Mouse (Mus musculus) midbrain, embryonic 13.5 days (tissue): Measurements from ENCODE around the gene Dld. TPM values are rescaled to one million over a fixed set of nuclear protein-coding genes. Genes with fewer than 3 reads are reported as not detected.

Experiments used
- ATAC-seq: fragments of 200-750 bp; cut with Nextera tagmentation; 2 replicates; pipeline ENCODE4 v1.8.0; 2017; ENCODE audit warnings: mild to moderate bottlenecking, moderate TSS enrichment, moderate library complexity
- H3K27ac ChIP-seq: fragments of 300-500 bp; sonication (generic); 2 replicates; pipeline ENCODE4 v1.5.1; 2015; ENCODE audit warnings: inconsistent platforms, mild to moderate bottlenecking, moderate library complexity
- H3K27me3 ChIP-seq: fragments of 300-500 bp; sonication (generic); 2 replicates; pipeline ENCODE4 v1.6.1; 2015; ENCODE audit warnings: mild to moderate bottlenecking, inconsistent platforms
- H3K36me3 ChIP-seq: fragments of 300-500 bp; sonication (generic); 2 replicates; pipeline ENCODE4 v1.6.1; 2015; ENCODE audit warnings: mild to moderate bottlenecking, inconsistent platforms
- H3K4me1 ChIP-seq: fragments of 300-500 bp; sonication (generic); replicated peaks from 2 replicates; pipeline ENCODE4 v1.6.1; 2015; ENCODE audit warnings: inconsistent platforms
- H3K4me2 ChIP-seq: fragments of 300-500 bp; sonication (generic); replicated peaks from 2 replicates; pipeline ENCODE4 v1.6.1; 2015; ENCODE audit warnings: moderate library complexity, mild to moderate bottlenecking, inconsistent platforms
- H3K4me3 ChIP-seq: fragments of 300-500 bp; sonication (generic); replicated peaks from 2 replicates; pipeline ENCODE4 v1.5.1; 2015; ENCODE audit warnings: mild to moderate bottlenecking, inconsistent platforms
- H3K9ac ChIP-seq: fragments of 300-500 bp; sonication (generic); replicated peaks from 2 replicates; pipeline ENCODE4 v1.6.1; 2015; ENCODE audit warnings: mild to moderate bottlenecking, inconsistent platforms
- H3K9me3 ChIP-seq: fragments of 300-500 bp; sonication (generic); 2 replicates; pipeline ENCODE4 v1.6.1; 2016; ENCODE audit warnings: mild to moderate bottlenecking, inconsistent platforms
- WGBS: fragments of 180-500 bp; shearing (Covaris S2); methylation state at CpG from one replicate; pipeline ENCODE4 v1.1.7; 2015; 5-methylcytosine and 5-hydroxymethylcytosine counted together
- polyA plus RNA-seq: library from polyadenylated mRNA; unstranded; fragments of >200 nt; fragmentation: Nextera tagmentation; extraction: Ambion mirVana; gene quantifications from 2 replicates; pipeline ENCODE4 v1.2.1, GENCODE M21; 2015

Gene Dld
- polyA plus RNA-seq, 1 experiment from 2014 or later = 125 TPM

DNA sequence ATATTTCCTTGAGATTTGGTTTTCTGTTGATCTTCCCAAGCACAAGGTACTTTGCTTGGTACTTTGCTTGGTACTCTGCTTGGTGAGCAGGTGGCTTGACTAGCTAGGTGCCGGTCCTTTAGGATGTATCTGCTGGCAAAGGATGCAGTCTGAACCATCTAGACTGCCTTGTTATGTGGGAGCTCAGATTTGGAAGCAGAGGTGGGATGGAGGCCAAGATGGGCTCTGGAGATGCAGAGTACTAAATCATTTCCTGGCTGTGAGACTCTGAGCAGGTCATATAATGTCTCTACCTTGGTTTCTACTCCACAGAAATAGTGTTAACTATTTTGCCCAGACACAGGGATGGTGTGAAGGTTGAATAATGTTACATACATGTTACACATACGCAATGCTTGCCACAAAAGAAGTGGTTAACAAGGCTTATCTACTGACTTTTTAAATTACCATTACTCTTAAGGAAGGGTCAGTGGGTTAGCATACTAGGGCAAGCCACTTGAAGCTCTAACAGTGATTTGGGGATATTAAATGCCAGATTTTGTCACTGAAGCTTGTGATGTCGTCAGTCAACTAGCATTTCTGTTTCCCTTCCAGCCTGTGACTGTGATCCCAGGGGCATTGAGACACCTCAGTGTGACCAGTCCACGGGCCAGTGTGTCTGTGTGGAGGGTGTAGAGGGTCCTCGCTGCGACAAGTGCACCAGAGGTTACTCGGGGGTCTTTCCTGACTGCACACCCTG is 33.4 kb downstream of the Dld start:
- H3K9me3 ChIP-seq = no peaks in the 10 kb centered on the region
- no peaks in the 10 kb centered on the region for H3K27me3 ChIP-seq
- H3K27ac ChIP-seq = no peak overlapping the region
- no peak overlapping the region for H3K9ac ChIP-seq
- H3K4me1 ChIP-seq = no peaks in the 10 kb centered on the region
- no peak overlapping the region for H3K4me3 ChIP-seq
- WGBS = 88% methylated on average over 7 of the region's 7 CpGs
- no peak for ATAC-seq
- H3K4me2 ChIP-seq = no peak overlapping the region
- no peaks in the 10 kb centered on the region for H3K36me3 ChIP-seq

DNA sequence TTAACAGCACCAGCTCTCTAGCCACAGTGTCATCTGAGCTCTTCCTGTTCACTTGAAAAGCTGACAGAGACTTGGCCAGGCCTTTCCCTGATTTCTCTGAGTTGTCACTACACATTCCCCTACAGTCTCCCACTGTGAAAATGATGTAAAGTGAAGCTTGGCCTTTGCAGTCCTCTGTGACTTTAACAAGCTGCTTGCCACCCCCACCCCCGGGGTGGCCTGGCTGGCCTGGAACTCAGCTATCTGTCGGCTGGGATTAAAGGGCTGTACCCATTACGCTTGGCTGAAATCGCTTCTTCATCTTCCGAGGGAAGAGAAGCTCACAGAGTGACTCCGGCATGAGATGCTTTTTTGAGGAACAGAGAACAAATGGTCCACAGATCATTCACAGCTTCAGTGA is 35.3 kb downstream of the Dld start:
- H3K4me1 ChIP-seq = no peaks in the 10 kb centered on the region
- no peak overlapping the region for H3K9ac ChIP-seq
- H3K27me3 ChIP-seq = no peaks in the 10 kb centered on the region
- 70% methylated on average over 6 of the region's 6 CpGs for WGBS
- no peak overlapping the region for H3K4me3 ChIP-seq
- no peaks in the 10 kb centered on the region for H3K9me3 ChIP-seq
- ATAC-seq = no peak
- H3K27ac ChIP-seq = no peak overlapping the region
- H3K36me3 ChIP-seq = no peaks in the 10 kb centered on the region
- no peak overlapping the region for H3K4me2 ChIP-seq

DNA sequence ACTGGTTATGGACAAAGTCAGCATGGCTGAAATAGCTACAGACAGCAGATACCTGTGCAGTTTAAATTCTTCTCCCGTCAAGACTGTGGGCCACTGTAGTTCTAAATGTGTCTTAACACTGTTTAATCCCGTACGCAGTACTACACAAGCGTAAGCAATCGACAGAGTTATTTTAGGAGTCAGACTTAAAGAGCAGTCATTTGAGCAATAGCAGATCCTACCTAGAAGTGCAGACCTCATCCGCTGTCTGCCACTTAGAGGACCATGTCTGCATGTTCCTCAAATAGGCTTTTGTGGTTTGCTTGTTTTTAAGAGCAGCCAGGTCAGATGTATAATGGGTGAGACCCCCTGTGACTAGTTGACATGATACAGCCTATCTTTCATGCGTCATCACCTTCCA is 36.9 kb downstream of the Dld start:
- Histone ChIP-seq H3K4me2 (no peak overlapping the region), H3K27ac (no peak overlapping the region), H3K4me3 (no peak overlapping the region), H3K36me3 (no peaks in the 10 kb centered on the region), H3K9me3 (no peaks in the 10 kb centered on the region), H3K27me3 (no peaks in the 10 kb centered on the region), H3K4me1 (no peaks in the 10 kb centered on the region), H3K9ac (no peak overlapping the region)
- WGBS = 94% methylated on average over 7 of the region's 7 CpGs
- ATAC-seq = no peak

DNA sequence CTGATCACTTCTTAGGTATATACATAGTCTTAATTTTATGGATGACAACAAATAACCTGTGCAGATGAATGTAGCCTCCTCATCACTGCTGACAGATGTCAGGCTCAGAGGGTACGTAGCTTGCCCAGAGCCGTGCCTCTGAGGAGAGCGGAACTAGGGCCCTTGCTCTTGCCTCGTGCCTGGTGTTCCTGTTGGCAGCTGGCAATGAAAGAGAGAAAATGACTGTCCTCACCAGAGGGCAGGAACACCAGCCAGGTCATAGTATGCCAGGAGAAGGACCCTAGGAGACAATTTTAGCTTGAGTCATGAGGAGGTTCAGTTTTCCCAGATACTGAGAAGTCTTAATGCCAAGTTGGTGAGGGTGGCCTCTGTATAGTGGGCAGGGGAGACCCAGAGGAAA is 38.1 kb downstream of the Dld start:
- Histone ChIP-seq H3K36me3 (no peaks in the 10 kb centered on the region), H3K4me3 (no peak overlapping the region), H3K27me3 (no peaks in the 10 kb centered on the region), H3K9ac (no peak overlapping the region), H3K4me1 (no peaks in the 10 kb centered on the region), H3K27ac (no peak overlapping the region), H3K9me3 (no peaks in the 10 kb centered on the region), H3K4me2 (no peak overlapping the region)
- WGBS = 91% methylated on average over 4 of the region's 4 CpGs
- ATAC-seq = no peak

DNA sequence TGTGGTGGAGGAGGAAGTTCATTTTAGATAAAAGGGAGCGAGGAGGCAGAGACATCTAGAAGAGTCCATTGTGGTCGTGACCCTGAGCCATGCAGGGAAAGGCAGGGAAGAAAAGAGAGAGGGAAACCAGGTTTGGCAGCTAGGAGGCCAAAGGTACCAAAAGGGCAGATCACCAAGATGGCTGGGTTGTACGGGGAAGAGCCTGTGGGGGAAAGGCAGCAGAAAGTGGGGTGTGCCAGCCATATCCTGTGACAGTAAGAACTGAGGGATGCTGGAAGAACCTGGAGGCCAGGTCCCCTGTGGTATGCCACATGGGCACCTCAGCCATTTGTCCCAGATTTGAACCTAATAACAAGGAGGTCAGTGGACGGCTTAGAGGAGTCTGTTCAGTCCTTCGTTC is 39.0 kb downstream of the Dld start:
- Histone ChIP-seq H3K4me2 (no peak overlapping the region), H3K9ac (no peak overlapping the region), H3K9me3 (no peaks in the 10 kb centered on the region), H3K27me3 (no peaks in the 10 kb centered on the region), H3K36me3 (no peaks in the 10 kb centered on the region), H3K4me1 (no peaks in the 10 kb centered on the region), H3K4me3 (no peak overlapping the region), H3K27ac (no peak overlapping the region)
- ATAC-seq = no peak
- 94% methylated on average over 5 of the region's 5 CpGs for WGBS

DNA sequence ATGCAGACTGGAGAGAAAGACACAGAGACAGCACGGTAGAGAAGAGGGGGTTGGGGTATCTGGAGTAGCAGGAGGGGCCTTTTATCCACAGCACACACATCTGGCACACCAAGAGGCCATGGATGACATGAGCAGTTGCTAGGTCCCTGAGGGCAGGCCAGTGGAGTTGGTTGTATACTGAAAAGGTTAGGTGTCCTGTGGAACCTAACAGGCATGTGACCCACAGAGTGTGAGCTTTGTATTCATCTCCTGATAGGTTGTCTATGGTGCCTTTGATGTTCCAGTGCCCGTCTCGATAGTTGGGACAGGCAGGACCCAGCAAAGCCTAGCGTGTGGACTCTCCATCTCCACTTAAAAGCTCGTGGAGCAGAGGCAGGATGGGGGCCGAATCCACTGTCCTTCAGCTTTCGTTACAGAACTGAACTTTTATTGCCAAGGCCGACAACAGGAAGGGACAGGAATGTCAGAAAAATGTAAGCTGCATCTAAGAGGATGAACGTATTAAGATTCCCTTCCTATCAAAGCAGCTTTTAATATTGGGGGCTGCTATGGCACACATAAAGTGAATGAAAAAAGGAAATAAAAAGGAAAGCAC is 39.5 kb downstream of the Dld start:
- ATAC-seq = no peak
- H3K4me2 ChIP-seq = no peak overlapping the region
- H3K27me3 ChIP-seq = no peaks in the 10 kb centered on the region
- H3K9me3 ChIP-seq = no peaks in the 10 kb centered on the region
- H3K36me3 ChIP-seq = no peaks in the 10 kb centered on the region
- no peak overlapping the region for H3K9ac ChIP-seq
- no peaks in the 10 kb centered on the region for H3K4me1 ChIP-seq
- 82% methylated on average over 9 of the region's 9 CpGs for WGBS
- no peak overlapping the region for H3K4me3 ChIP-seq
- no peak overlapping the region for H3K27ac ChIP-seq

DNA sequence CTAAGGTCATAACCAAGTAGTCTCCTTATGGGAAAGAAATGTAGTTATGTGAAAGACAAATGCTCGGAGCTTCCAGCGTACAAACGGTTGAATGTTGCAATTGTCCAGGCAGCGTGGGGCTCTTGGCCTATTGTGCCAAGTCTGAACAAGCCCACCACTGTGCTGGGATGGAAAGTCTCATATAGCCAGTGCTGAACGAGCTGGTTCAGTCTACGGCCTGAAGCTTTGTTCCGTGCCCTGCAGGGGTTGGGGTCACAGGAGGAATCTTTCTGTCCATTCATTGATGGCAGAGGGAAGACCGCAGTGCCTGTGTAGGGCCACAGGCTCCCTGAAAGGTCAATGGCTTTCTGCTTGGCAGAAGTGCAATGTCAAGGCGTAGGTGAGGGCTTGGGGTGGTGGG is 40.6 kb downstream of the Dld start:
- Histone ChIP-seq H3K4me3 (no peak overlapping the region), H3K36me3 (no peaks in the 10 kb centered on the region), H3K4me1 (no peaks in the 10 kb centered on the region), H3K27ac (no peak overlapping the region), H3K4me2 (no peak overlapping the region), H3K27me3 (no peaks in the 10 kb centered on the region), H3K9me3 (no peaks in the 10 kb centered on the region), H3K9ac (no peak overlapping the region)
- WGBS = 47% methylated on average over 9 of the region's 9 CpGs
- no peak for ATAC-seq

DNA sequence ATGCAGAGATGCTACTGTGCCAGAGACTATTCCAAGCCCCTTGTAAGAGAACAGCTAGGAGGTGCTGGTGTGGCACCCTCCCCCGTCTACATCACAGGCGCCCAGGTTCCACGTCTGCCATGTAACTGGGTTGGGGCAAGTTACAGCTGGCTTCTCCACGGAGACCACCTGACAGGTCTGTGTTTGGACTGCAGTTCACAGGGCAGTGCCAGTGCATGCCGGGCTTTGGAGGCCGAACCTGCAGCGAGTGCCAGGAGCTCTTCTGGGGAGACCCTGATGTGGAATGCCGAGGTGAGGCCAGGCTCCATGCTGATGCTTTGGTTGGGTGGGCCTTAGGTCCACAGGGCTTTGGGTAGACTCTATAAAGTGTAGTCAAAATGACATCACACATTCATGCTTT is 43.5 kb downstream of the Dld start:
- Histone ChIP-seq H3K4me3 (no peak overlapping the region), H3K27ac (no peak overlapping the region), H3K9ac (no peak overlapping the region), H3K36me3 (no peaks in the 10 kb centered on the region), H3K4me1 (no peaks in the 10 kb centered on the region), H3K4me2 (no peak overlapping the region), H3K27me3 (no peaks in the 10 kb centered on the region), H3K9me3 (no peaks in the 10 kb centered on the region)
- WGBS = 95% methylated on average over 8 of the region's 8 CpGs
- ATAC-seq = no peak

DNA sequence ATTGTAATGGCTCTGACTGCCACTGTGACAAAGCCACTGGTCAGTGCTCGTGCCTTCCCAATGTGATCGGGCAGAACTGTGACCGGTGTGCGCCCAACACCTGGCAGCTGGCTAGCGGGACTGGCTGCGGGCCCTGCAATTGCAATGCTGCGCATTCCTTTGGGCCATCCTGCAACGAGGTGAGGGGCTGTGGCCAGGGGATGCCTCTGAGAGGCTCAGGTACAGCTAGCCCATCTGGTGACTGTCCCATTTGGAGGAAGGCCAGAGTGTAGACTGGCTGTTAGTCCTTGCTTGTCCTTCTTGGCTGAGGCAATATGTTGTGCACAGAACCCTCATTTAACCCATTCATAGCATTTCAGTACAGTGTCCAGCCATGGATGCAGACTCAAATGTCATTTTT is 44.2 kb downstream of the Dld start:
- Histone ChIP-seq H3K4me1 (no peaks in the 10 kb centered on the region), H3K27me3 (no peaks in the 10 kb centered on the region), H3K27ac (no peak overlapping the region), H3K4me2 (no peak overlapping the region), H3K9ac (no peak overlapping the region), H3K9me3 (no peaks in the 10 kb centered on the region), H3K36me3 (no peaks in the 10 kb centered on the region), H3K4me3 (no peak overlapping the region)
- 94% methylated on average over 8 of the region's 8 CpGs for WGBS
- peak; percentile 60; the same call in 1 of the 2 replicates for ATAC-seq

DNA sequence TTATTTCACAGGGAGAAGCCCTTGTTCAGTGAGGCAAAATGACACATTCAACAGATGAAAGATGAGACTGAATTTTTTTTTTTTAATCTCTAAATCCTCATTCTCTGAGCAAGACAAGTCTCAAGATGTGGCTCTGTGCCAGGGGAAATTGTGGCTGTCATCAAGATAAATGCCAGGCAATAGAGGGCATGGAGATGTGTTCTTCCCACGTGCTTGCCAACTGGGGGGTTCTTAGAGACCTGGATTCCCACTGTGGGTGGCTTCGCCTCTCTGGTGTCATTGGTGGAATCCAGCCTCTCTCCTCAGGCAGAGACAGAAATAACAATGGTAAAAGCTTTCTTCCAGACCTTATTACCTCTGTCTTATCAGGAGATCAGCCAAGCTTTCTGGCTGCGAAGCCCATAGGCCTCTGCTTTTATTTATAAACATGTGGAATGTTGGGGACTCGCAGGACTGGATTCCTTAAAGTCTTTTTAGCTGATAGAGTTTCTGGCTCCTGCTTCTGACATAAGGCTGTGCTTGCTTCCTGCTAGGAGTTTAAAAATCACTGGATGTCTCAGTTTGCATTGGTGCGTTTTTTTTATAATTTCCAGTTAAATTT is 45.1 kb downstream of the Dld start:
- ATAC-seq = no peak
- no peak overlapping the region for H3K4me2 ChIP-seq
- no peaks in the 10 kb centered on the region for H3K9me3 ChIP-seq
- WGBS = 76% methylated on average over 5 of the region's 5 CpGs
- H3K4me1 ChIP-seq = no peaks in the 10 kb centered on the region
- H3K27ac ChIP-seq = no peak overlapping the region
- H3K4me3 ChIP-seq = no peak overlapping the region
- H3K27me3 ChIP-seq = no peaks in the 10 kb centered on the region
- H3K36me3 ChIP-seq = no peaks in the 10 kb centered on the region
- H3K9ac ChIP-seq = no peak overlapping the region

DNA sequence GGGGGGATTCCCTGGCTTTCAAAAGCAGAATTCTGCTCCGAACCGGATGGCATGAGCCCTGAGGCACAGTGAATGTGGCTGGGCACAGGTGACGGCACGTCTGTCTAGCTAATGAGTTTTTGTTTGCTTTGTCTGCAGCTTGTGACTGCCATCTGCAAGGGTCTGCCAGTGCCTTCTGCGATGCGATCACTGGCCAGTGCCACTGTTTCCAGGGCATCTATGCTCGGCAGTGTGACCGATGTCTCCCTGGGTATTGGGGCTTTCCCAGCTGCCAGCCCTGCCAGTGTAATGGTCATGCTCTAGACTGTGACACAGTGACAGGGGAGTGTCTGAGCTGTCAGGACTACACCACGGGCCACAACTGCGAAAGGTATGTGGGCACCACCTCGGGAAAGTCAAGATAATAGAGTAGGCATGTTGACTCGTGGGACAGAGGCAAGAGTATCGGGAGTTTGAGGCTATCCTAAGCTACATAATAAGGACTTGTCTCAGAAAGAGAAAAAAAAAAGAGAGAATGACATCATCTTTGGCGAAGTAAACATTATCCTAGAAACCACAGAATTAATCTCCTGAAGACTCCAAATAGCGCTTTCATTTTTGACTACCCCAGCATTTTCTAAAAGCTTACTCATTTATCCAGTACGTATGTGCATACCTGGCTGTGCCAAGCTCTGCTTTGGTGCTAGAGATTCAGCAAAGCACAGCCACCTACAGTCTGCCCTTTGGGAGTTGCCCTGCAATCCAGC is 48.3 kb downstream of the Dld start:
- Histone ChIP-seq H3K4me2 (no peak overlapping the region), H3K4me1 (no peaks in the 10 kb centered on the region), H3K36me3 (no peaks in the 10 kb centered on the region), H3K4me3 (no peak overlapping the region), H3K27ac (no peak overlapping the region), H3K27me3 (no peaks in the 10 kb centered on the region), H3K9me3 (no peaks in the 10 kb centered on the region), H3K9ac (no peak overlapping the region)
- 88% methylated on average over 16 of the region's 16 CpGs for WGBS
- 0 out of 2 replicates have a peak, but pooled peaks have one; percentile 24 for ATAC-seq

DNA sequence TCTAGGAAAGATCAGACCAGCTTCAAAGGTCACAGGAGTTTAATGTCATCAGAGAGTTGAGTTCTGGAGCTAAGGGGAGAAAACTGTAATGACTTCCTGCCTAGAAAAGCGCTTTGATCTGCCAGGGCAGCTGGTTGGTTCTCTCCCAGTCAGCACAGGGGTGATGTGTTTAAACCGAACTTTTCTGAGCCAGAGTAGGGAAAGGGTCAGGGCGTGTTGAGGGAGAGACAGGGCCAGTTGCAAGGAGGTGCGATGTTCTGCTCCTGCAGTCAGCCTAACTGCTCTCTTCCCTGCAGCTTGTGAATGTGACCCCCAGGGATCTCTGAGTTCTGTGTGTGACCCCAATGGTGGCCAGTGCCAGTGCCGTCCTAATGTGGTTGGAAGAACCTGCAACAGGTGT is 49.0 kb downstream of the Dld start:
- no peaks in the 10 kb centered on the region for H3K36me3 ChIP-seq
- H3K9me3 ChIP-seq = no peaks in the 10 kb centered on the region
- ATAC-seq = no peak
- H3K27me3 ChIP-seq = no peaks in the 10 kb centered on the region
- no peak overlapping the region for H3K9ac ChIP-seq
- H3K4me1 ChIP-seq = no peaks in the 10 kb centered on the region
- no peak overlapping the region for H3K4me3 ChIP-seq
- no peak overlapping the region for H3K4me2 ChIP-seq
- no peak overlapping the region for H3K27ac ChIP-seq
- WGBS = 86% methylated on average over 5 of the region's 5 CpGs
